Mouse (Mus musculus) midbrain, embryonic 15.5 days (tissue): ENCODE measurements around the gene Gm5592. TPM values are rescaled to one million over a fixed set of nuclear protein-coding genes. Genes with fewer than 3 reads are reported as not detected.
"Not testable (repeated sequence)": the region's sequence is repeated elsewhere in the genome, so short reads cannot be mapped to it uniquely, and the experiment has no call there.

ENCODE experiments used
- ATAC-seq: fragments of 200-750 bp; cut with Nextera tagmentation; replicated peaks from 2 replicates; pipeline ENCODE4 v1.8.0; 2017; ENCODE audit warnings: moderate TSS enrichment
- H3K27ac ChIP-seq: fragments of 300-500 bp; sonication (generic); 2 replicates; pipeline ENCODE4 v1.5.1; 2015; ENCODE audit warnings: mild to moderate bottlenecking, inconsistent platforms
- H3K27me3 ChIP-seq: fragments of 300-500 bp; sonication (generic); replicated peaks from 2 replicates; pipeline ENCODE4 v1.6.1; 2015; ENCODE audit warnings: inconsistent platforms
- H3K36me3 ChIP-seq: fragments of 300-500 bp; sonication (generic); replicated peaks from 2 replicates; pipeline ENCODE4 v1.6.1; 2015; ENCODE audit warnings: inconsistent platforms
- H3K4me1 ChIP-seq: fragments of 300-500 bp; sonication (generic); 2 replicates; pipeline ENCODE4 v1.6.1; 2015; ENCODE audit warnings: inconsistent platforms
- H3K4me2 ChIP-seq: fragments of 300-500 bp; sonication (generic); 2 replicates; pipeline ENCODE4 v1.6.1; 2015; ENCODE audit warnings: inconsistent platforms, mild to moderate bottlenecking, moderate library complexity
- H3K4me3 ChIP-seq: fragments of 300-500 bp; sonication (generic); 2 replicates; pipeline ENCODE4 v1.5.1; 2015; ENCODE audit warnings: mild to moderate bottlenecking, inconsistent platforms
- H3K9ac ChIP-seq: fragments of 300-500 bp; sonication (generic); 2 replicates; pipeline ENCODE4 v1.6.1; 2015; ENCODE audit warnings: mild to moderate bottlenecking, inconsistent platforms
- H3K9me3 ChIP-seq: fragments of 300-500 bp; sonication (generic); 2 replicates; pipeline ENCODE4 v1.6.1; 2016; ENCODE audit warnings: inconsistent platforms
- WGBS: fragments of 180-500 bp; shearing (Covaris S2); methylation state at CpG from one replicate; pipeline ENCODE4 v1.1.7; 2015; ENCODE audit warnings: mixed read lengths; 5-methylcytosine and 5-hydroxymethylcytosine counted together
- polyA plus RNA-seq: library from polyadenylated mRNA; unstranded; fragments of >200 nt; fragmentation: Nextera tagmentation; extraction: Ambion mirVana; gene quantifications from 2 replicates; pipeline ENCODE4 v1.2.1, GENCODE M21; 2015

Gene Gm5592
- not detected in 2 replicates for polyA plus RNA-seq

- H3K4me3 ChIP-seq, H3K27ac ChIP-seq, H3K9me3 ChIP-seq, ATAC-seq, H3K4me1 ChIP-seq, H3K9ac ChIP-seq, H3K36me3 ChIP-seq, H3K4me2 ChIP-seq, H3K27me3 ChIP-seq: not testable (repeated sequence)
- 88% methylated on average over 4 of the region's 4 CpGs for WGBS
Observed at GRCm38 (mm10) chr7:41153541-41153940, at the start of gene Gm5592. Gene Gm5592 (plus strand): TSS chr7:41153841.

- not testable (repeated sequence) for H3K9ac ChIP-seq, H3K36me3 ChIP-seq, H3K4me1 ChIP-seq, H3K4me3 ChIP-seq, H3K9me3 ChIP-seq, H3K27me3 ChIP-seq, H3K27ac ChIP-seq, H3K4me2 ChIP-seq, ATAC-seq
- 94% methylated on average over 2 of the region's 2 CpGs for WGBS
Observed at GRCm38 (mm10) chr7:41155806-41156205, 2.2 kb downstream of the Gm5592 start.

- not testable (repeated sequence) for H3K4me3 ChIP-seq, ATAC-seq, H3K27ac ChIP-seq, H3K9ac ChIP-seq, H3K27me3 ChIP-seq, H3K36me3 ChIP-seq, H3K4me2 ChIP-seq, H3K9me3 ChIP-seq, H3K4me1 ChIP-seq
- no CpG with 5 or more reads among the region's 1 CpGs for WGBS
Observed at GRCm38 (mm10) chr7:41157879-41158278, 4.2 kb downstream of the Gm5592 start.

DNA sequence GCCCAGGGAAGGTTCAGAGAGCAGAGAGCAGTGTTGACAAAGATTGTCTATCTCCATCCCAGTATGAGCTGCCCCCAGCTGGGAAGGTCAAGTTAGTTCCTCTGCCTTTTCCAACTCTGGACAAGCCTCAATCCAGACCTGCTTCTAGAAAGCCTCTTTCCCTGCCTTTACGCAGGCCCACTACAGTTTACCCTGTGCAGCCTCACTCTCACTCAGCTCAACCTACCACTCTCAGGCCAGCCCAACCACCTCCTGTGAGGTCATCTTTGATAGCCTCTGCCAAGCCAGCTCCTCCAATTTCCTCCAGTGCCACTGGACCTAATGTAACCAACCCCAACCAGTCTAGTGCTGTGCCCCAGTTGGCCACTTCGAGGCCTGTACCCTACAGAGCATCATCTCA lies 4.9 kb downstream of the Gm5592 start:
- H3K9ac ChIP-seq, H3K9me3 ChIP-seq, ATAC-seq, H3K27ac ChIP-seq, H3K36me3 ChIP-seq, H3K4me2 ChIP-seq, H3K27me3 ChIP-seq, H3K4me1 ChIP-seq, H3K4me3 ChIP-seq: not testable (repeated sequence)
- 65% methylated on average over 2 of the region's 2 CpGs for WGBS

- no peak overlapping the region for H3K4me2 ChIP-seq
- no peaks in the 10 kb centered on the region for H3K4me1 ChIP-seq
- no peak overlapping the region for H3K27ac ChIP-seq
- no peaks in the 10 kb centered on the region for H3K27me3 ChIP-seq
- no peaks in the 10 kb centered on the region for H3K36me3 ChIP-seq
- H3K4me3 ChIP-seq = no peak overlapping the region
- WGBS = 65% methylated on average over 4 of the region's 4 CpGs
- no peaks in the 10 kb centered on the region for H3K9me3 ChIP-seq
- H3K9ac ChIP-seq = no peak overlapping the region
- no peak for ATAC-seq
Observed at GRCm38 (mm10) chr7:41193671-41194070, 40.0 kb downstream of the Gm5592 start.

Other genes with a start within 250 kb of the Gm5592 start
- not detected in 2 replicates for gene 4930433I11Rik, start 166.3 kb upstream of the Gm5592 start, polyA plus RNA-seq
- not detected in 2 replicates for gene Gm4884, start 121.1 kb upstream of the Gm5592 start, polyA plus RNA-seq
- gene AI987944, start 239.5 kb downstream of the Gm5592 start, polyA plus RNA-seq = 7.5 and 8.6 TPM in 2 replicates